Mouse (Mus musculus) cerebral cortex, adult 2 months (tissue): ENCODE results near the gene Mcu.

Experiments used
- WGBS: fragments of 180-500 bp; shearing (Covaris S2); methylation state at CpG from one replicate; pipeline ENCODE4 v1.1.7; 2018; 5-methylcytosine and 5-hydroxymethylcytosine counted together

The Mcu gene

DNA sequence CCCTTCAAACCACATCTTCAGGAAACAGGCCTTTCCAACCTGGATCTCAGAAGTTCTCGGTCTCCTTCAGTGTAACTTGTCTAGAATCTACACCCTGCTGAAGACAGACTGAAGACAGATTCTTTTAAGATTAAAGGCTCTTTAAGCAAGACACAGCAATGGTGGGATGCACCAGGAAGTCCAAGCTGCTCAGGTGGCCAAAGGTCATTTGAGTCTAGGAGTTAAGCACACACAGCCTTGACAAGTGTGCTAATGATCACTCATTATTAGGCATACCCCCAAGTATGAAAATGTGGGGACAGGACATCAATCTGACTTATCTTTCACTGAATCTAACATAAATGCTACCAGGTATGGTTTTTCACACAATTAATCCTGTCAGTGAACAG is 47.0 kb downstream of the Mcu start:
- 82% methylated on average over 1 of the region's 1 CpGs for WGBS

DNA sequence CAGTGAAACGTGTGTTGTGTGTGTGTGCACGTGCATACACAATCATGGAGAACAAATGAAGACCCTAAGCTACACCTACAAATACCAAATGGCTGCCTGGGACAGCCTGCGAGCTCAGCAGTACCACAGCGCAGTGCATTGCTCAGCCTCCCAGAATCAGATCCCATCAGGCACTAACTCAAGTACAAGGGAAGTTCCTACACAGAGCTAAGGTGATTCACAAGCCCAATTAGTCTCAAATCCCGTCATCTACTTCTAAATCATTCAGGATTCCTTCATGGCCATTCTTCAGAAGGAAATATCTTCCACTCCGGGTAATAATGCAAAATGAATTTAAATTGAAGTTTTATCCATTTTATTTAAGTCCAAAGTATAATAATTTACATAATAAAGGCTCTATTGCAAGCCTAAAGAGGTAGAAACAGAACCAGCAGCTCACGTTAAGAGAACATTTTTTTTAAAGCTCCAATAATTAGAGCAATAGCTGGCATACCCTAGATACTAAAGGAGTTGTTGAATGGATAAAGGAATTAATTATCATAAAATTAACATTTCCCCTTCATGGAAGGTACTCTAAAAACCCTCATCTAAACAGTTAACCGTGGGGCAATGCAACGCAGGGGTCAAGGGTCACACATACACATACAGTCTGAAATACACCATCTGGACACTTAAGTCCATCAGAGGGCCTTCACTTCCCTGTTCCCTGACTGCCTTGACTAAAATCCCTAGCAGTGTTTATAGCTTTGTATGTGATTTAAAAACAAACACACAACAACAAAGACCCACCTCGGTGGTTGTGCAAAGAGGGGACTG is 47.6 kb downstream of the Mcu start:
- WGBS = 58% methylated on average over 10 of the region's 10 CpGs

DNA sequence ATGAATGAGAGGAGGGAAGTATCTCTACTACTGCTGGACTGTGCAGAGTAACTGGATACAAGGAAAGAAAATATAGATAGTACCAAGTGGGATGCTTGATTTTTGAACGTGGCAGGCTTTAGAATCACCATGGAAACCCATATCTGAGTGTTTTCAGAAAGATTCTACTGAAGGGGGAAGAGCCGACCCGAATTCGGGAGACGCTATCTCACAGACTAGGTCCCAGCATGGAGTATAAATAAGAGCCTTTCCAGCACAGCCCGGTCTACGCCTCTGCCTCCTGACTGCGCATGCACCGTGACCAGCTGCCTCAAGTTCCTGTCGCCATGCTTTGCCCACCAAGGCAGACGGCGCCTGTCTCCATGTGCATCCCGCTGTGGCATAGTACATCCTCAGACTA is 49.5 kb downstream of the Mcu start:
- 59% methylated on average over 13 of the region's 13 CpGs for WGBS

DNA sequence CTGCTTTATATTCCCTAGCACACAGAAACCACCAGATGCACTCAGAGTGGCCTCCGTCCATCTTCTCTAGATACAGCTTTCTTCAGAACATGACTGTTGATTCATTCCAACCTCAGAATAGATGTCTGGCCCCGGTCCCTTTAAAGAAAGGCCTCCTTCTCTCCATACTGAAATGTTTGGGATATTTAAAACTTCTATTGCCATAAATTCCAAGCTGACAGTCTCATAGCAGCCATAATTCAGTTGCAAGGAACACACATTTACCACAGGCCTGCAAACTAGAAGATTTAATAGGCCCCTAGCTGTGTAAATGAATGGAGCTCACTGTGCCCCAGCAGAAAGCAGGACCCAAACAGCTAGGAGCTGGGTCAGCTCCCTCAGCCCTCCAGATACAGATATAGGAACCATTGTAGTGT is 50.5 kb downstream of the Mcu start:
- 50% methylated on average over 2 of the region's 2 CpGs for WGBS

DNA sequence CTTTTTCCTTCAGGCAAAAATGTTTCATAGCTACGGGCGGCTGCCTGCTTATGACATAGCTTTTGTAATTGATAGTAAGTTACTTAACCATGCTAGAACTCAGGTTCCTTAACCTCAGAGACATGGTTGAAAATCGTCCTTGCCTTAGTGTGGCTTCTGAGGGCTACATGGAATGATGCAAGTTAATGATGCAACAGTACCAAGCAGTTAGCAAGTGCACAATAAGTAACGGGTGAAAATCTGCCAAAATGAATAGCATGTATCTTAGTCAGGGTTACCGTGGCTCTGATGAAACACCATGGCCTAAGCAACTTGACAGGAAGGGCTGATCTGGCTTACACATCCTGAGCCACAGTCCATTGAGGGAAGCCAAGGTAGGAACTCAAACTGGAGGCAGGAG is 51.9 kb downstream of the Mcu start:
- WGBS = 75% methylated on average over 5 of the region's 5 CpGs

DNA sequence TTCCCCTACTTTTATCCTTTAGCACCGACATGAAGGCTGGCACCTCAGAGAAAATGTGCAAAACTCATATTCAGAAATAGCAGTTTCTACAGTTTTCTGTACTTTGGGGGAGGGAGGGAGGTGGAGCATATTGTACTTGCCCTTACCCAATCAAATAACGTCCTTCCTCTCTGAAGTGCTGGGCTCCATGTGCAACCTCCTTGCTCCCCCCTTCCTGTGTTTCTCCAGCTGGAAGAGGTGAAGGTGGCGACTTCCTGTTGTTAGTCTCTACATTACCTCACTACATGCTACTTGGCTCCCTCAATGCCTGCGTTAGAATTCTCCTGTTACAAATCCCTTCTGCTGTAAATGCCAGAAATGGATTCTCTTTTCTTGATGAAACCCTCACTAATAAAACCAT is 54.0 kb downstream of the Mcu start:
- WGBS = 47% methylated on average over 4 of the region's 4 CpGs

DNA sequence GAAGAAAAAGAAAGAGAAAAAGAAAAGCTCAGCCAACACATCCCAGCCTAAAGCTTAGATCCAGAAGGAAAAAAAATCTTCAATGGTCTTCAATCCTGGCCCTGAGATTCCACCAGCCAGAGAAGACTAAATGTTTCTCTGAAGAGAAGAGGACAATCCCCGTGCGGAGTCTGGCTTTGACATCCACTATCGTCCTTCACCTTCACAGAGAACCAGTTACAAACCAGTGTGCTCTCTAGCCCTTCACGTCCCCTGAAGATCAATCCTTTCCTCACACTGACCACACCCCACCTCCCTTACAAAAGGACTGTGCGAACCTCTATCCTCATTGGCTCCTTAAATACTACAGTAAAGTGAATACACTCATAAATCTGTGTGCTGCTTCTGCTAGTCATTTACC is 56.4 kb downstream of the Mcu start:
- WGBS = 95% methylated on average over 5 of the region's 5 CpGs

DNA sequence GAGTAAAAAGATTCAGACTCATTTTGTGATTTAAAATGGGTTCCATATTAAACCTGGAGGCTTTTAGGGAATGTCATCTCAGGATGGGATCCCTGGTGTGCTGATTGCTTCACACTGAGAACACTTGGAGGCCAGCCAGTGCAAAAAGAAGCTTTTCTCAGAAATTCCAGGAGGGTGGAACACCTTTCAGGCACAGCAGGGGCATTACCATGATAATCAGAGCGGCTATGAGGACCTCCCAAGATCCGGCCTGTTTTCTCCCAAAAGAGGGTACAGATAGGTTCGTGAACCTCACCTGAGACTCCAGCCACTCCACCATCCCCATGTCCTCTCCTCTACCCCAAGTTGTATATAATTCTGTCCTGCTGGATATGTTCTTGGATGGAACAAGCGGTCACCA is 57.9 kb downstream of the Mcu start:
- WGBS = 89% methylated on average over 4 of the region's 4 CpGs

DNA sequence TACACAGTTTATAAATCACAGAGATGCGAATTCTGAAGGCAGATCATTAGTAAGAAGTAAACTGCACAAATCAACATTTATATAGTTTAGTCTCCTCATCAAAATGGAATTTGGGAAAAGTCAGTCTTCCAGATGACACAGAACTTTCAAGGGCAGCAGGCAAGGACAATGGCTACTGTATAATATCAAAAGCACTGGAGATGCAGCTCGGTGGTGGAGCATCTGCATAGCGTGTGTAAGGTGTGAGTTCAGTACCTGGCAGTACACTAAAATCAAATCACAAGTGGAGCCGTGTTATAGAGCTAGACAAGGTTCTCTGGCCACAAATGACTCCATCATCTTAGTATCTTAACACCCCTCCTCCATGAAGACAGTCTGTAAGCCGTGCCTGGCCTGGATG is 58.3 kb downstream of the Mcu start:
- 90% methylated on average over 5 of the region's 5 CpGs for WGBS

DNA sequence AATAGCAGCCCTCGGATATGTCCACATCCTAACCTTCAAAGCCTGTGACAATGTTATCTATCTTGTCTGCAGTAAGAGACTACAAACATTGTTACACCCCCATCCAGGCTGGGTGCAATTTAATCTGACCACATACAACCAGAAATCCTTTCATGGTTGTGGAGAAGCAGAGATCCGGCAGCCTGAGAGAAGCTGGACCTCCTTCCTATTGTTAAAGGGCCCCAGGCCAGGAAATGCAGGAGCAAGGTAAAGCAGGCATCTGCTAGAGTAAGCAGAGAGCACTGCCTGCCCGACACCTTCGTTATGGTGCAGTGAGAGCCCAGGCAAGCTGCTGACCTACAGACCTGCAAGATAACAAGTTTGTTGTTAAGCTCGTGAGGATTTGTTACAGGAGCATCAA is 60.0 kb downstream of the Mcu start:
- 71% methylated on average over 5 of the region's 5 CpGs for WGBS

DNA sequence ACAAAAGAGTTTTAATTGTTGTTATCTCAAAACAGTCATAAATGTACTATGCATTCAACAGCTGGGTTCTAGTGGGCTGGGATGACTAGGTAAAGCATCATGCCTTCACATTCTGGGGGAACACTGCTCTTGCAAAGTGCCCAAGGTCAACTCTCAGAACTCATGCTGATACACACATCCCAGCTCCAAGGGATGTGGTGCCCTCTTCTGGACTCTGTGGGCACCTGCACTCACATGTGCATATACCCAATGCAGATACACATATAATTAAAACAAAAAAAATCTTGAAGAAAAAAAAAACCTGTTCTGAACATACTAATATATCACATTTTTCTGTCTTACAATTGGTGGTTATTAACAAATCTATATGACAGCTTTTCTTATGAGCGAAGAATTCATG is 62.2 kb downstream of the Mcu start:
- WGBS = 98% methylated on average over 1 of the region's 1 CpGs

DNA sequence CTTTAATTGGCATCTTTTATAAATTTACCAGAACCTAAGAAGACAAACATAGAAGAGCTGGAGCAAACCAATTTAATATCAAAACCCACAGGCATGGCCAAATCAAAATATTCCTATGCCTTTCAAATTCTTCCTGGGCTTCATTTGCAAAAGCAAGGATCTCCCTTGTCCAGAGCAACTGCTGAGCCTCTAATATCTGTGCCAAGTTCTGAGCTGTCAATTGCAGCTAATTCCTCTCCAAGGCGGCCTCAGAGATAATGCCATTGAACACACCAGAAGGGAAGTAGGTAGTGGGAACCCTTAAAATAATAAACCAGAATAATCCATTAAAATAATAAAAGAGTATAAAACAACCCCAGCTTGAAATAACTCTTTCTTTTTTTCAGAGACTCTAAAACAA is 64.0 kb downstream of the Mcu start:
- 53% methylated on average over 1 of the region's 1 CpGs for WGBS

DNA sequence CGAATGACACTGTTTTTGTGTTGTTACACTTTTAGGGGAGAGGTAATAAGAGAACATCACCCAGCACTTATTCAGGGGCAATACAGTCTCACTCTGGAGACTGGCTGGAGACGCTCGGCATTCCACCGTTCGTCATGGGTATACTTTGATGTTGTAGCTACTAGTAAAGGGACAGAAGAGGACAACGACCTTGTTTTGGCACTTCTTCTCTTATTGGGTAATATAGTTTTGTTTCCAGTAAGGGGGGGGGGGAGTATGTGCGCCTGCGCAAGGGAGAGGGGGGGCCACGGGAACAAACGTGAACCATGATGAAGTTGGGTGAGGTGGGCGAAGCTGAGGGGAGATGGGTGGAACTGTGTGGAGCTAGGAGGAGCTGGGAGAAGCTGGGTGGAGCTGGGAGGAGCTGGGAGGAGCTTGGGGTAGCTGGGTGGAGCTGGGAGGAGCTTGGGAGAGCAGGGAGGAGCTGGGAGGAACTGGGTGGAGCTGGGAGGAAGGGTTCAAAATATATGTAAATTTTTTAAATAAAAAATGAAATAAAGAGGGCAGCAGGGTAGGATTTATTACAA is 67.6 kb downstream of the Mcu start:
- WGBS = 82% methylated on average over 11 of the region's 11 CpGs

DNA sequence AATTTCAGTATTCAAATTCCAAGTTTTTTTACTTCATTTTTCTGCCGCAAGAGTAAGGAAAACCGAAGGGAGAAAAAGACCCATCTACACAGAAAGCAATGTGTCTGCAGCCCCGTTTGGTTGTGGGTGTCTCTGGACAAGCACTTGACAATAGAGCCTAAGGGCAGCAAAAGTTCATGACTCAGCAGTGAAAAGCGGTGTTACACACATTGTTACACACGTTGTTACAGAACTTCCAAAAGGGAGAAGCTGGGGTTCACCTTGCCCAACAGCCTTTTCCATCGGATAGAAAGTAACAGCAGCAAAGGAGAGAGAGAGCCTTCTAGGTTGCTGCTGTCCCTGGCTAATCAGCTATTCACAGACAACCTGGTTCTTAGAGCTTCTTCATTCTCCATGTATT is 68.3 kb downstream of the Mcu start:
- WGBS = 47% methylated on average over 6 of the region's 6 CpGs

DNA sequence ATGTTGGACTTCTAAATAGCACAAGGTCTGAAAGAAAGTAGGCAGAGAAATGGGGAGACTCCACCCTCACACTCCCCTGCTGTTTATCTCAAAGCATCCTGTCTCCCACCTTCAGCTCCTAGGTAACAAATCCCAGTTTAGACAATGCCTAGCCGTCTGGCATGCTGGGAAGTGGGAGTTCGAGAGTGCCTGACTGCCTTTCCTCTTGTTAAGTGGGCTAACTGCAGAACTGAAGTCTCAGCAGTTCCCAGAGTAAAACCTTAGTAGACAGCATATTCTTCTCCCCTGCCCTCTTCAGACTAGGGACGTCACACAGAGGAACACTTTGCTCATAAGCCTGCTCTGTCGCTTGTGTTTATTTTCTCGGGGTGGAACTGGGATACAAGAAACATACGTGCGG is 69.1 kb downstream of the Mcu start:
- 21% methylated on average over 7 of the region's 7 CpGs for WGBS

DNA sequence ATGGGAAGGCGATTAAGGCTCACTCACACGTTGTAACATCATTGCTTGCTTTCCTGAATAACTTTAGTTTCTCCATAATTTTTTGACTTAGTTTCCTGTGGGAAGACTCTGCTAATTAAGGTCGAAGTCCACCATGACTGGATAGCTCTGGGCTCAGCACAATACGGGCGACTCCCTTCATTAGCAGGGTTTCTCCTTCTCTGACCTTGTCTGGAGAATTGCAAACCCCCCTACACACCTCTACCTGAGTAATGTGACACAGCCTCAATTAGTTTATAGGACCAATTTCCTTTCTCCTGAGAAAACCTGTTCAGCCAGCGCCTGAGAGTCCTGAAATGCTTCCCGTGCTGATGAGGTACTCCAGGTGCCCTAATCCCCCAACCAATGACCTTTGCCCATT is 71.3 kb downstream of the Mcu start:
- 95% methylated on average over 7 of the region's 7 CpGs for WGBS

DNA sequence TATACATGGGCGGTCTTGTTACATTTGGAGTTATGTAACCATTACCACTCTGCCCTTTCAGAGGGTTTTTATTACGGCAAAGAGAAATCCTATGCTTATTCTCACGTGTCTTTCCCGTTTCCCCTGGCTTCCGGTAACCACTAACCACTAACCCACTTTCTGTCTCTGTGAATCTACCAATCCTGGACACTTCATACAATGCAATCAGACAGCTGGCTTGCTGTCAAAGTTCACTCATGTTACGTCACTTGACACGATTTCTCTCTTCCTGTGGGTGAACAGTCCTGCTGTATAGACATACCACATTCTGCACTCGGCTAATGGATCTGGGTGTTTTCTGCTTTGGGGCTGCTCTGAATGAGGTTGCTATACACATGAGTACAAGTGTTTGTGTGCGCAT is 73.1 kb downstream of the Mcu start:
- 88% methylated on average over 9 of the region's 9 CpGs for WGBS

DNA sequence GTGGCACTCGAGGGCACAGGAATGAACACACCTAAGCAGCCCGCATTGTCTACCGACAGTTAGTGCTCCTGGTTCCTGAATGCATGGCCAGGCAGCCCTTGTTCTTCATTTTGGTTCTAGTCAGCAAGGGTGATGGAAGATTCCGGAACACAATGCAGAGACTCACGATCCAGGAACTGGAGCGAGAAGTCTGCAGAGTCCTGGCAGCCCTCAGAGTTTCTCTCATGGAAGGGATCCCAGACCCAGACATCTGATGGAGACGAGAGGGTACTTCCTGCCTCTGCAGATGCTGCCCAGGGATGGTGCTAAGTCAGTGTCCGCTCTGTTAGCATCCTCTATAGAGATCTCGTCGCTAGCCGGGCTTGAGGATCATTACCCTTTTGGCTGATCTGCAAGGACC is 75.0 kb downstream of the Mcu start:
- 72% methylated on average over 11 of the region's 11 CpGs for WGBS

DNA sequence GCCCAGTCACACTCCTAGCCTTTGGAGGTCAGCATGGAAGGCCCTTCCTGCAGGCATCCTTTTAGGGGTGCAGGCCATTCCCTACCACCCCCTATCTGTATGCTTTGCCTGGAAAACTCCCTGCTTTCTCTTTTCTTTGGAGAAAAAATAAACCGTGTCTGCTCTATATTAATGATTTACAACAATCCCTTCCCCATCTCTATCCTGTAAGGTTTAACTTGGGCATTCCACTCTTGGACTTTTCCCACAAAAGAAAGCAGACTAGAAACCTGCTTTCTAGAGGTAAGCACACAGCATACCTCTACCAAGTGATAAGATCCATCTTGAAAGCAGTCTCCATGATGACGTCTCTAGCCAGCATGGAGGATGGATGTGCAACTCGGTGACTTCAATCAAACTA is 75.9 kb downstream of the Mcu start:
- WGBS = 94% methylated on average over 3 of the region's 3 CpGs

DNA sequence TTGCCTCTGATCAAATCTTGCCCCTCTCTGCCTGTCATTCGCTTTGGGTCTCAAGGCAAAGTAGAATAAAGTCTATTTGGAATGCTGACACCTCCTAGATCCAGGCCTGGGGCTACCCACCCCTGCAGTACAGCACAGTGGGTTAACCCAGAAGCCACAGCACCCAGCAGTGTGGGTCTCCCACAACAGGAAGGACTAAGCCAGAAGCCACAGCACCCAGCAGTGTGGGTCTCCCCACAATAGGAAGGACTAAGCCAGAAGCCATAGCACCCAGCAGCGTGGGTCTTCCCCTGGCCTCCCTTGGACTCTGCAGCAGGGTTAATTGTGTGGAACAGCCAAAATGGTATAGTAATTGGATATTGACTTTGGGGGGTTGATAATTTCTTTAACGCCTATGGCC is 76.4 kb downstream of the Mcu start:
- 88% methylated on average over 3 of the region's 3 CpGs for WGBS

DNA sequence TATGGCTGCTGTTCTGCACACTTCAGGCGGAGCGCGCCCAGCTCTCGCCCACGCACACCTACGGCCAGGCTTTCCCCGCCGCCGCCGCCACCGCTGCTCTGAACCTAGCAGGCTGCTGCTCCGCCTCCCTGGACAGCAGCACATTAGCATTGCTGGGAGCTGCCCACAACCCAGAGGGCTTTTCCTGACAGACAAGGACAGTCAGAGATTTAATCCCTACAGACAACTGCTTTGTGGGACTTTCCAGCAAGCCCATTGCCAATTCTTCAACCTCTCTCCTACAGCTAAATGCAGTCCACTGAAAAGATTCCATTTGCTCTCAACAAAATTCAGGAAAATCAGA is 77.0 kb downstream of the Mcu start:
- under 1% methylated on average over 12 of the region's 12 CpGs for WGBS

DNA sequence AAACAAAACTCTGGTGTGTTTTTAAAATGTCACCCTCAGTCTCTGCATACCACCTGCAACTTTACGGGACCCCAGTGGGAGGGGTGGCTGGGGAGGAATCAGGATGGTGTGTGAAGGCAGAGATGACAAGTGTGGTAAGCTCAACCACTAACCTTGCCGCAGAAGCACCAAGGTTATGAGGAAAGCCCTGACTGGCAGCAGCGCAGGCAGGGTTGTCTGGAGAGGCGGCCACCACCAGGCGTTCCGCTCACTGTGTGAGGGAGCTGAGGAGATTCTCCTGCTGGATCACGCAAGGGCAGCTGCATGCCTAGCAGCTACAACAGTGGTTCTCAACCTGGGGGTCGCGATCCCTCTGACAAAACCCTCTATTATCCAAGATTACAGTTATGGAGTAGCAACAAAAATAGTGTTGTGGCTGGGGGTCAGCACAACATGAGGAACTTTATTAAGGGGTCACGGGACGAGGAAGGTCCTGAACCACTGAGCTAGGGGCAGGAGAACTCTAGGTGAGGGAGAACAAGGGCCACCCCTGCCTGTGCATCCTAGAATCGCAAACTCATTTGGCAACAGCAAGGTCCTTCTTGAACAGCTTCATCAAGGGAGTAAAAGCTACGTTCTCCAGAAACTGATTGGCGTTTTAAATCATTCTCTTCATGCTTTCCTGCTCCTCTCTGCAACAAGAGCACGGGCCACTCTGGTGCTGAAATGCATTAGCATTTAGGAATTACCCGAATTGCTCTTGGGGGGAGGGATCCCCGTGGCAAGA is 77.5 kb downstream of the Mcu start:
- 24% methylated on average over 17 of the region's 17 CpGs for WGBS

DNA sequence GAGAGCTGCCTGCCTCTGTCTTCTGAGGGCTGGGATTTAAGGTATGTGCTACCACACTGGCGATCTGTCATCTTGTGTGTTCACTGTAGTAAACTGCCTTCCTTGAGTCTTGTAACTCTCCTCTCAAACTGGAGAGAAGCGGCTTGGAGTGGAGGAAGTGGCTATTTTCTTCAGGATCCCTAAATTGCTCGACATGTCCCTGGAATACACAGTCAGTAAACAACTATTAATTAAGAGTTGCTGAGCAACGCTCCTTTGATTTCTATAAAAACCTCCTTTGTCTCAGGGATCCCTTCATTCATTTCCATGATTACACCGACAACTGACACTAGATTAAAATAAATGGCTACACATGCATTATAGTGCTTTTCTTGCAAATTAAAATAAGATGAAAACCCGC is 78.4 kb downstream of the Mcu start:
- 51% methylated on average over 6 of the region's 6 CpGs for WGBS
